Comparison of ENCODE assay signal across 25 mouse cellular contexts in genomic region chr2:84347376-84347775, GRCm38 (mm10).
"Had no signal": no experiment of that assay in that cellular context is flagged by ENCODE, and none has a peak within 500 bp of the region (broad histone marks: within the 10 kb centered on the region; RNA-seq: fewer than 3 reads in every experiment).

No protein-coding gene starts in this region.

- ATAC-seq: hindbrain, embryonic 16.5 days; inflammation-experienced regulatory T-cells, adult 6 months; intestine, embryonic 15.5 days; intestine, postnatal 0 days; liver, embryonic 12.5 days had no signal

- DNase-seq: gastrocnemius, postnatal 14 days; gastrocnemius, postnatal 36 days; heart, adult 11 months; heart, adult 2 months; heart, postnatal 14 days; heart, postnatal 36 days; kidney, adult 18-20 months; kidney, adult 8-10 months; kidney, postnatal 10 days; kidney, postnatal 25 days; kidney, postnatal 4 days; layer of hippocampus, postnatal 36 days; left cerebral cortex, postnatal 4 days had no signal

- H3K36me3 ChIP-seq: heart, embryonic 15.5 days; hindbrain, embryonic 12.5 days; intestine, embryonic 15.5 days; limb, embryonic 13.5 days; limb, embryonic 15.5 days had no signal

- H3K4me3 ChIP-seq: heart, adult 2 months; heart, embryonic 13.5 days; heart, embryonic 15.5 days; hindbrain, embryonic 12.5 days; intestine, embryonic 15.5 days; layer of hippocampus, adult 2 months; limb, embryonic 13.5 days; limb, embryonic 15.5 days; liver, embryonic 12.5 days had no signal

- H3K4me1 ChIP-seq: heart, embryonic 13.5 days; heart, embryonic 15.5 days; hindbrain, embryonic 12.5 days; intestine, embryonic 15.5 days; limb, embryonic 13.5 days; limb, embryonic 15.5 days; liver, embryonic 12.5 days had no signal

- H3K9me3 ChIP-seq: heart, embryonic 13.5 days; heart, embryonic 15.5 days; hindbrain, embryonic 12.5 days; intestine, embryonic 15.5 days; limb, embryonic 13.5 days; limb, embryonic 15.5 days; liver, embryonic 12.5 days had no signal

- H3K27ac ChIP-seq: heart, adult 2 months; heart, embryonic 13.5 days; heart, embryonic 15.5 days; hindbrain, embryonic 12.5 days; hindbrain, embryonic 14.5 days; intestine, embryonic 15.5 days; layer of hippocampus, adult 2 months; limb, embryonic 13.5 days; limb, embryonic 15.5 days; liver, embryonic 12.5 days had no signal

- H3K27me3 ChIP-seq: heart, embryonic 13.5 days; heart, embryonic 15.5 days; hindbrain, embryonic 12.5 days; intestine, embryonic 15.5 days; limb, embryonic 13.5 days; limb, embryonic 15.5 days; liver, embryonic 12.5 days had no signal
